Mouse (Mus musculus) heart, adult 8-10 months (tissue): ENCODE data around the gene Dcbld2. TPM values are rescaled to one million over a fixed set of nuclear protein-coding genes. Genes with fewer than 3 reads are reported as not detected.

Source experiments
- DNase-seq: peaks from one replicate; pipeline ENCODE4 v3.0.0; 2022; ENCODE audit warnings: low spot score
- total RNA-seq, 4 experiments: library from RNA; stranded (reverse); gene quantifications; 2 replicates each; pipeline ENCODE4 v1.2.4; 2022

The Dcbld2 gene
- total RNA-seq, 4 experiments from 2014 or later, result 13.2 to 14.4 (median 14.1) TPM

GRCm38 (mm10) chr16:58482296-58482695, 74.1 kb downstream of the Dcbld2 start:
- DNase-seq, result no peak

- DNase-seq, result no peak
These were observed 79.6 kb downstream of the Dcbld2 start for GRCm38 (mm10) chr16:58487861-58488260.

- DNase-seq, result no peak
These were observed 88.5 kb downstream of the Dcbld2 start for GRCm38 (mm10) chr16:58496791-58497190.

GRCm38 (mm10) chr16:58497886-58498713, 89.9 kb downstream of the Dcbld2 start:
- DNase-seq, result no peak

- no peak for DNase-seq
These were observed 90.9 kb downstream of the Dcbld2 start for GRCm38 (mm10) chr16:58499172-58499584.

- no peak for DNase-seq
These were observed 91.4 kb downstream of the Dcbld2 start for GRCm38 (mm10) chr16:58499650-58500049.

GRCm38 (mm10) chr16:58501760-58502301, 93.6 kb downstream of the Dcbld2 start:
- DNase-seq, result peak; percentile 52

GRCm38 (mm10) chr16:58502566-58502965, 94.3 kb downstream of the Dcbld2 start:
- no peak for DNase-seq

GRCm38 (mm10) chr16:58504945-58505344, 96.7 kb downstream of the Dcbld2 start:
- DNase-seq, result no peak

- DNase-seq, result peak; percentile 73
These were observed 104.0 kb downstream of the Dcbld2 start for GRCm38 (mm10) chr16:58512181-58512761.

- peak; percentile 80 for DNase-seq
These were observed 104.6 kb downstream of the Dcbld2 start for GRCm38 (mm10) chr16:58512887-58513286.

- peak; percentile 47 for DNase-seq
These were observed 105.5 kb downstream of the Dcbld2 start for GRCm38 (mm10) chr16:58513755-58514154.

- DNase-seq, result no peak
These were observed 106.3 kb downstream of the Dcbld2 start for GRCm38 (mm10) chr16:58514565-58514964.

- DNase-seq, result no peak
These were observed 107.9 kb downstream of the Dcbld2 start for GRCm38 (mm10) chr16:58516161-58516560.

- DNase-seq, result no peak
These were observed 108.9 kb downstream of the Dcbld2 start for GRCm38 (mm10) chr16:58516960-58517798.

Other genes with a start within 250 kb of the Dcbld2 start
- gene St3gal6, start 115.8 kb downstream of the Dcbld2 start, total RNA-seq, result 10 to 100 TPM; 38.1 to 49.1 (median 44.8) TPM
- not detected for gene Gm813, start 208.5 kb downstream of the Dcbld2 start, total RNA-seq
- not detected for gene E330017A01Rik, start 230.3 kb downstream of the Dcbld2 start, total RNA-seq